Mouse (Mus musculus) MEL (cell line): ENCODE measurements around the gene Sgcg. TPM values are rescaled to one million over a fixed set of nuclear protein-coding genes. Genes with fewer than 3 reads are reported as not detected.
A peak's percentile ranks its signal among the peaks of the same experiment; 100 is the strongest.

ENCODE experiments used
- DNase-seq: peaks from one replicate; pipeline ENCODE4 v3.0.0; 2011; ENCODE audit warnings: low read depth, low spot score
- H3K27ac ChIP-seq: 2 replicates; pipeline ENCODE4 v1.5.1; 2012; ENCODE audit warnings: low read depth, mild to moderate bottlenecking, control low read depth, low read length, moderate library complexity; ENCODE audit not compliant: control insufficient read depth
- H3K27me3 ChIP-seq, 2 experiments: fragments of 150-350 bp in 1 of 2; sonication (generic) in 1 of 2; 2 replicates each; pipeline ENCODE4 v1.6.1; 2012; ENCODE audit warnings: low read length in 2 of 2, mild to moderate bottlenecking in 2 of 2, improper control_type of control experiment in 1 of 2, moderate library complexity in 1 of 2; ENCODE audit not compliant: insufficient read depth in 2 of 2, control insufficient read depth in 1 of 2
- H3K36me3 ChIP-seq, 2 experiments: 2 replicates each; pipeline ENCODE4 v1.6.1; 2012 to 2014; ENCODE audit warnings: low read length in 2 of 2, improper control_type of control experiment in 1 of 2, inconsistent platforms in 1 of 2, mild to moderate bottlenecking in 1 of 2; ENCODE audit not compliant: insufficient read depth in 2 of 2, control insufficient read depth in 1 of 2
- H3K4me1 ChIP-seq, 2 experiments: fragments of 150-350 bp in 1 of 2; sonication (generic) in 1 of 2; 2 replicates each; pipeline ENCODE4 v1.6.1; 2012; ENCODE audit warnings: low read length in 2 of 2, improper control_type of control experiment in 1 of 2, mild to moderate bottlenecking in 1 of 2; ENCODE audit not compliant: insufficient read depth in 2 of 2, control insufficient read depth in 1 of 2
- H3K4me3 ChIP-seq, 2 experiments: fragments of 150-350 bp in 1 of 2; sonication (generic) in 1 of 2; 2 replicates each; pipeline ENCODE4 v1.5.1; 2012; ENCODE audit warnings: low read depth in 2 of 2, low read length in 2 of 2, mild to moderate bottlenecking in 2 of 2, moderate library complexity in 2 of 2, control low read depth in 1 of 2, improper control_type of control experiment in 1 of 2; ENCODE audit not compliant: control insufficient read depth in 1 of 2, insufficient read depth in 1 of 2
- H3K79me2 ChIP-seq: 2 replicates; pipeline ENCODE4 v1.6.1; 2012; ENCODE audit warnings: mild to moderate bottlenecking, low read length, moderate library complexity; ENCODE audit not compliant: control insufficient read depth, poor library complexity, insufficient read depth
- H3K9ac ChIP-seq: 2 replicates; pipeline ENCODE4 v1.6.1; 2012; ENCODE audit warnings: low read depth, mild to moderate bottlenecking, control low read depth, low read length, moderate library complexity; ENCODE audit not compliant: control insufficient read depth, poor library complexity, severe bottlenecking
- H3K9me3 ChIP-seq: fragments of 150-350 bp; sonication (generic); replicated peaks from 2 replicates; pipeline ENCODE4 v1.6.1; 2012; ENCODE audit warnings: mild to moderate bottlenecking, low read length, improper control_type of control experiment, moderate library complexity; ENCODE audit not compliant: insufficient read depth
- BHLHE40 ChIP-seq: IDR thresholded peaks from 2 replicates; pipeline ENCODE4 v1.6.1; 2012; ENCODE audit warnings: low read depth, mild to moderate bottlenecking, inconsistent platforms, low read length, improper control_type of control experiment, borderline replicate concordance
- CHD2 ChIP-seq: IDR thresholded peaks from 2 replicates; pipeline ENCODE4 v1.6.1; 2011; ENCODE audit warnings: low read length, improper control_type of control experiment
- CTCF ChIP-seq, 3 experiments: IDR thresholded peaks in 2 of 3; conservative IDR thresholded peaks in 1 of 3; 2 replicates each; pipeline ENCODE4 v1.5.1; 2011 to 2012; ENCODE audit warnings: low read length in 3 of 3, low read depth in 2 of 3, mild to moderate bottlenecking in 2 of 3, improper control_type of control experiment in 1 of 3, inconsistent platforms in 1 of 3, mixed read lengths in 1 of 3, moderate library complexity in 1 of 3; ENCODE audit not compliant: control insufficient read depth in 1 of 3, insufficient read depth in 1 of 3, poor library complexity in 1 of 3, severe bottlenecking in 1 of 3
- ELF1 ChIP-seq: IDR thresholded peaks from 2 replicates; pipeline ENCODE4 v1.6.1; 2014; ENCODE audit warnings: low read depth, mild to moderate bottlenecking, inconsistent platforms, low read length, improper control_type of control experiment, moderate library complexity
- ETS1 ChIP-seq: IDR thresholded peaks from 2 replicates; pipeline ENCODE4 v1.6.1; 2012; ENCODE audit warnings: low read depth, mild to moderate bottlenecking, inconsistent platforms, low read length, improper control_type of control experiment, moderate library complexity
- GABPA ChIP-seq: IDR thresholded peaks from 2 replicates; pipeline ENCODE4 v1.6.1; 2012; ENCODE audit warnings: low read depth, mild to moderate bottlenecking, inconsistent platforms, low read length, improper control_type of control experiment, moderate library complexity
- GATA1 ChIP-seq: IDR thresholded peaks from 2 replicates; pipeline ENCODE4 v1.6.1; 2011; ENCODE audit warnings: low read depth, low read length, improper control_type of control experiment
- HCFC1 ChIP-seq: IDR thresholded peaks from 2 replicates; pipeline ENCODE4 v1.6.1; 2012; ENCODE audit warnings: low read depth, mild to moderate bottlenecking, inconsistent platforms, low read length, improper control_type of control experiment, moderate library complexity
- KAT2A ChIP-seq: conservative IDR thresholded peaks from 2 replicates; pipeline ENCODE4 v1.6.1; 2012; ENCODE audit warnings: low read depth, low read length, improper control_type of control experiment, inconsistent platforms
- MAX ChIP-seq: IDR thresholded peaks from 2 replicates; pipeline ENCODE4 v1.6.1; 2011; ENCODE audit warnings: low read length, improper control_type of control experiment
- MXI1 ChIP-seq: IDR thresholded peaks from 2 replicates; pipeline ENCODE4 v1.6.1; 2011; ENCODE audit warnings: mild to moderate bottlenecking, low read depth, low read length, improper control_type of control experiment
- MYB ChIP-seq: IDR thresholded peaks from 2 replicates; pipeline ENCODE4 v1.6.1; 2011; ENCODE audit warnings: mild to moderate bottlenecking, low read depth, low read length, improper control_type of control experiment
- NELFE ChIP-seq: IDR thresholded peaks from 2 replicates; pipeline ENCODE4 v1.6.1; 2011; ENCODE audit warnings: low read depth, low read length, improper control_type of control experiment
- NRF1 ChIP-seq: IDR thresholded peaks from 2 replicates; pipeline ENCODE4 v1.6.1; 2014; ENCODE audit warnings: low read depth, mild to moderate bottlenecking, inconsistent platforms, low read length, improper control_type of control experiment, moderate library complexity; ENCODE audit not compliant: poor library complexity, insufficient read depth, severe bottlenecking
- POLR2A ChIP-seq, 2 experiments: IDR thresholded peaks; 2 replicates each; pipeline ENCODE4 v1.6.1; 2011 to 2012; ENCODE audit warnings: low read length in 2 of 2, mild to moderate bottlenecking in 2 of 2, control low read depth in 1 of 2, improper control_type of control experiment in 1 of 2, low read depth in 1 of 2, moderate library complexity in 1 of 2; ENCODE audit not compliant: control insufficient read depth in 1 of 2, insufficient read depth in 1 of 2, poor library complexity in 1 of 2
- POLR2AphosphoS2 ChIP-seq: IDR thresholded peaks from 2 replicates; pipeline ENCODE4 v1.6.1; 2011; ENCODE audit warnings: low read length, improper control_type of control experiment
- RAD21 ChIP-seq: IDR thresholded peaks from 2 replicates; pipeline ENCODE4 v1.6.1; 2011; ENCODE audit warnings: mild to moderate bottlenecking, low read depth, low read length, improper control_type of control experiment
- TAL1 ChIP-seq: IDR thresholded peaks from 2 replicates; pipeline ENCODE4 v1.6.1; 2012; ENCODE audit warnings: mild to moderate bottlenecking, inconsistent platforms, low read length, moderate library complexity, mixed read lengths
- TBP ChIP-seq: IDR thresholded peaks from 2 replicates; pipeline ENCODE4 v1.8.0; 2011; ENCODE audit warnings: low read depth, low read length, improper control_type of control experiment
- TCF12 ChIP-seq: IDR thresholded peaks from 2 replicates; pipeline ENCODE4 v1.6.1; 2014; ENCODE audit warnings: low read depth, mild to moderate bottlenecking, inconsistent platforms, low read length, improper control_type of control experiment, moderate library complexity
- UBTF ChIP-seq: IDR thresholded peaks from 2 replicates; pipeline ENCODE4 v1.6.1; 2012; ENCODE audit warnings: low read depth, mild to moderate bottlenecking, inconsistent platforms, low read length, improper control_type of control experiment, moderate library complexity, borderline replicate concordance; ENCODE audit not compliant: insufficient read depth
- USF1 ChIP-seq: IDR thresholded peaks from 2 replicates; pipeline ENCODE4 v1.6.1; 2014; ENCODE audit warnings: low read depth, mild to moderate bottlenecking, inconsistent platforms, low read length, improper control_type of control experiment, moderate library complexity
- ZC3H11A ChIP-seq: IDR thresholded peaks from 2 replicates; pipeline ENCODE4 v1.6.1; 2012; ENCODE audit warnings: low read depth, mild to moderate bottlenecking, inconsistent platforms, low read length, improper control_type of control experiment
- ZMIZ1 ChIP-seq: IDR thresholded peaks from 2 replicates; pipeline ENCODE4 v1.6.1; 2012; ENCODE audit warnings: low read depth, mild to moderate bottlenecking, inconsistent platforms, low read length, improper control_type of control experiment, moderate library complexity
- ZNF384 ChIP-seq: IDR thresholded peaks from 2 replicates; pipeline ENCODE4 v1.6.1; 2012; ENCODE audit warnings: low read depth, mild to moderate bottlenecking, inconsistent platforms, low read length, improper control_type of control experiment
- polyA plus RNA-seq, 2 experiments: library from polyadenylated mRNA; stranded (reverse) in 1 of 2; unstranded in 1 of 2; fragments of >175 nt in 1 of 2; fragments of >200 nt in 1 of 2; gene quantifications; 2 replicates each; pipeline versions ENCODE4 v1.2.1 to v1.2.4; 2012; ENCODE audit warnings: low replicate concordance in 2 of 2, low read depth in 1 of 2; ENCODE audit not compliant: insufficient read length in 2 of 2, insufficient read depth in 1 of 2, missing spikeins in 1 of 2
- total RNA-seq: library from RNA; depleted of rRNA; stranded (reverse); fragments of 300-350 nt; gene quantifications from 2 replicates; pipeline ENCODE4 v1.2.3, GENCODE M21; 2012

The Sgcg gene
- total and polyA plus RNA-seq, 3 experiments, result not detected

DNA sequence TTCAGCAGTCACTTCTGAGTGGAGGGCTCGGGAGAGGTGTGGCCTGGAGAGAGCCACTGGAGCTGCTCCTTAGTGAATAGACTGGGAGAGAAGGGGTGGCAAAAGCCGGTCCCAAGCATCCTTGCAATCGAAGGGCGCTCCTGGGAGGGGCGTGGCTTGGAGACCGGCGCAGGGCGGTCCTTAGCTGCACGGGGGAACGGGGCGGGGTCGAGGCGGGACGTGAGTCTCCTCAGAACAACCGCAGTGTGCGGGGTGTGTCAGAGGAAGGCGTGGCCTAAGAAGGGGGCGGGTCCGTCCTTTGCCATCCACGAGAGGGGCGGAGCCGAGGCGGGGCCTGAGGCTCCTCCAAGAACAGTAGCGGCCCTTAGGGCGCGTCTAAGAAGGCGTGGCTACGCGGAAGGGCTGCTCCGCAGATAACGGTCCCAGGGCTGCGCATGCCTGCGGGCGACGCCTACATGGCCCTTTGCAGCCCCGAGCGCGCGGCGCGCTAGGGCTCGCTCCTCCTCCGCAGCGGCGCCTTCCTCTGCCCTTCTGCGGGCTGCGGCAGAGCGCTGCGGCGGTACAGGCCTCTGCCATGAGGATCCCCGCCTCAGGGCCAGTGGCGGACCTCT is 85.6 kb downstream of the Sgcg start:
- peak; percentile 99 for DNase-seq
- TF ChIP-seq BHLHE40 (no peak), ETS1 (0 out of 2 replicates have a peak, but pooled peaks have one; percentile 6), MAX (peak; percentile 71), NELFE (peak; percentile 78), ZMIZ1 (peak; percentile 73), MYB (no peak), UBTF (0 out of 2 replicates have a peak, but pooled peaks have one; percentile 88), CHD2 (no peak), POLR2A (IDR thresholded peaks at IDR 0.05; ENCODE audit: control insufficient read depth in 1 of 2, insufficient read depth in 1 of 2, low read depth in 1 of 2, low read length in 2 of 2, poor library complexity in 1 of 2) (peak; percentile 86 to 92; a peak in 3 of 4 replicates), NRF1 (peak; percentile 93), HCFC1 (peak; percentile 65), TCF12 (0 out of 2 replicates have a peak, but pooled peaks have one; percentile 57), ELF1 (peak; percentile 74), POLR2AphosphoS2 (0 out of 2 replicates have a peak, but pooled peaks have one; percentile 46), TBP (peak; percentile 69; the same call in 1 of the 2 replicates), KAT2A (0 out of 2 replicates have a peak, but pooled peaks have one; percentile 5), ZNF384 (no peak), GATA1 (peak; percentile 52)
- Histone ChIP-seq H3K27me3 (no peaks in the 10 kb centered on the region), H3K4me1 (peaks cover 0 to 8% of the 10 kb centered on the region in 2 experiments; a peak in 2 of 4 replicates), H3K79me2 (peaks cover 19% of the 10 kb centered on the region), H3K4me3 (peak overlapping the region; percentile 70 to 88), H3K9ac (peak overlapping the region; percentile 85), H3K9me3 (no peaks in the 10 kb centered on the region), H3K36me3 (peaks cover 0 to 13% of the 10 kb centered on the region in 2 experiments; a peak in 3 of 4 replicates), H3K27ac (peak overlapping the region; percentile 59)

DNA sequence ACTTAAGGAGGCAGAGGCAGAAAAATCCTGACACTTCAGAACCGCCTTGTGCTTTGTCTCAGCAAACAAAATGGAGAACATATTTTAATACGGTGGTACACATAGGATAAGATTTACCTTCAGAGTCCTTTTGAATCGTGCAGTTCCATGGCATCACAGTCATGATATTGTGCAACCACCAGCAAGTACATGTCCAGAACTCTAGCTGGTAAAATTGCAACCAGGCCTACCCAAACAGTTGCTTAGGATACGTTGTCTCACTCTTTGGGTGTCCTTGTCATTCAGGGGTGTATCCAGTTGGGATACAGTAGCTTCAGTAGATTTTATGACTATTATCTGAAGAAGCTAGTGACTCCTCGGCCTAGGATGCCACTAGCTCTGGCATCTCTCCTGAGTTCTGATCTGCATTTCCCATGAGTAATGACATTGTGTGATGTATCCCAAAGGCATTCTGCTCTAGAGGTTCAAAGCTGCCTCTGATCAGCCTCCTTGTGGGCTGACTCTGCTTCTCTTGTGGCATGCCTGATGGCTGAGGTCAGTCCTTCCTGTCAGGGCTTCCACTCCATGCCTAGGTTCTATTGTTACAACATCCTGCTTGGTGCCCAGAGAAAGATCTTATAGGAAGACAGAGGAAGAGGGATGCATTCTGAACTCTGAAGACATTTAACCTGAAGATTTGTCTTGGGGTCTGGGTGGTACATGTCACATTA is 86.9 kb downstream of the Sgcg start:
- DNase-seq, result no peak
- Histone ChIP-seq H3K9me3 (no peaks in the 10 kb centered on the region), H3K79me2 (peaks cover 17% of the 10 kb centered on the region), H3K27ac (no peak overlapping the region), H3K4me1 (peaks cover 0 to 8% of the 10 kb centered on the region in 2 experiments; a peak in 2 of 4 replicates), H3K27me3 (no peaks in the 10 kb centered on the region; a peak in 1 of 4 replicates), H3K36me3 (peaks cover 0 to 13% of the 10 kb centered on the region in 2 experiments; a peak in 3 of 4 replicates), H3K4me3 (no peak overlapping the region), H3K9ac (no peak overlapping the region)
- TF ChIP-seq ZMIZ1, result no peak
- TF ChIP-seq USF1, result no peak
- TF ChIP-seq CHD2, result no peak
- no peak for TF ChIP-seq GATA1
- no peak for TF ChIP-seq MYB
- no peak for TF ChIP-seq ZC3H11A
- TF ChIP-seq TAL1, result no peak
- no peak for TF ChIP-seq MAX
- no peak for TF ChIP-seq KAT2A
- no peak for TF ChIP-seq GABPA
- no peak for TF ChIP-seq CTCF (IDR thresholded peaks at IDR 0.05 in 2 of 3, conservative IDR thresholded peaks at IDR 0.05 in 1 of 3; ENCODE audit: control insufficient read depth in 1 of 3, insufficient read depth in 1 of 3, low read depth in 2 of 3, low read length in 3 of 3, poor library complexity in 1 of 3, severe bottlenecking in 1 of 3)
- TF ChIP-seq BHLHE40, result no peak
- TF ChIP-seq ZNF384, result no peak
- TF ChIP-seq POLR2AphosphoS2, result no peak
- TF ChIP-seq ETS1, result no peak
- TF ChIP-seq RAD21, result no peak
- no peak for TF ChIP-seq NRF1
- TF ChIP-seq MXI1, result no peak
